25 mouse cellular contexts compared by ENCODE assay signal in genomic region chr7:63676631-63677030, GRCm38 (mm10).
A peak's percentile ranks its signal among the peaks of the same experiment; 100 is the strongest.
DNase-seq lines count a peak whose midpoint lies in the region; ATAC-seq and TF ChIP-seq lines count a peak whose summit lies in the region.
"Had no signal": no experiment of that assay in that cellular context is flagged by ENCODE, and none has a peak within 500 bp of the region (broad histone marks: within the 10 kb centered on the region; RNA-seq: fewer than 3 reads in every experiment).

No protein-coding gene starts in this region.

- H3K9ac ChIP-seq in heart, embryonic 12.5 days = peak overlapping the region; percentile 30; the same call in 1 of the 2 replicates
- H3K9ac ChIP-seq in heart, adult 2 months (ENCODE audit: low read depth, low read length) = no peak overlapping the region
- H3K9ac ChIP-seq in hindbrain, embryonic 14.5 days = no peak overlapping the region
- H3K9ac ChIP-seq in hindbrain, embryonic 11.5 days (ENCODE audit: low read depth, low read length) = no peak overlapping the region
- H3K9ac ChIP-seq: embryonic facial prominence, embryonic 12.5 days; forebrain, embryonic 13.5 days; forebrain, embryonic 15.5 days had no signal

- intact Hi-C loops in heart, postnatal 10 days (cut with DNase I) = no loop called here
- intact Hi-C loops in heart, adult 2 months (cut with DNase I) = no loop called here

- no peak for TF ChIP-seq CTCF in heart, adult 2 months (IDR thresholded peaks at IDR 0.05)

- DNase-seq in frontal cortex, postnatal 10 days (ENCODE audit: low spot score in 2 of 2) = no peak
- no peak for DNase-seq in heart, embryonic 10.5 days (ENCODE audit: low spot score)
- no peak for DNase-seq in heart, postnatal 10 days
- DNase-seq in heart, adult 2 months = no peak
- DNase-seq in hindbrain, embryonic 14.5 days (ENCODE audit: low spot score) = peak; percentile 5
- DNase-seq in hindbrain, embryonic 11.5 days (ENCODE audit: low spot score) = no peak
- DNase-seq: adrenal gland, adult 8-10 months; adrenal gland, postnatal 14 days; adrenal gland, postnatal 36 days; B cell, adult 2 months; cerebellum, adult 11 months; cerebellum, adult 18-20 months; cerebellum, adult 8-10 months; cerebellum, adult 9-11 months; cerebellum, postnatal 25 days had no signal

- TF ChIP-seq POLR2A in heart, adult 2 months (IDR thresholded peaks at IDR 0.05; ENCODE audit: insufficient read depth, low read depth, low read length) = no peak

- no peaks in the 10 kb centered on the region for H3K27me3 ChIP-seq in heart, embryonic 10.5 days (ENCODE audit: insufficient read depth, poor library complexity, severe bottlenecking)
- no peaks in the 10 kb centered on the region; the same call in 1 of the 2 replicates for H3K27me3 ChIP-seq in heart, embryonic 12.5 days (replicated peaks)
- H3K27me3 ChIP-seq in heart, adult 2 months (ENCODE audit: control insufficient read depth, insufficient read depth, low read length) = no peaks in the 10 kb centered on the region
- no peaks in the 10 kb centered on the region for H3K27me3 ChIP-seq in hindbrain, embryonic 14.5 days (ENCODE audit: control insufficient read depth, insufficient read depth, low read length)
- H3K27me3 ChIP-seq in hindbrain, embryonic 11.5 days (ENCODE audit: control insufficient read depth, insufficient read depth, low read length) = no peaks in the 10 kb centered on the region
- H3K27me3 ChIP-seq: embryonic facial prominence, embryonic 12.5 days; forebrain, embryonic 13.5 days; forebrain, embryonic 15.5 days; Patski had no signal

- ATAC-seq in frontal cortex, adult (ENCODE audit: low TSS enrichment) = peak; percentile 34
- ATAC-seq in heart, embryonic 12.5 days (ENCODE audit: insufficient number of reproducible peaks, low FRiP score) = no peak
- ATAC-seq in hindbrain, embryonic 14.5 days (ENCODE audit: low FRiP score) = no peak
- ATAC-seq in hindbrain, embryonic 11.5 days (ENCODE audit: low FRiP score) = no peak
- ATAC-seq: activated CD4-positive, CD25-positive, alpha-beta regulatory T cell, adult 4 months; CD4-positive, CD25-positive, alpha-beta regulatory T cell, adult 4 months; forebrain, embryonic 13.5 days; forebrain, embryonic 15.5 days; Patski had no signal

- H3K36me3 ChIP-seq in heart, embryonic 10.5 days = no peaks in the 10 kb centered on the region
- no peaks in the 10 kb centered on the region for H3K36me3 ChIP-seq in heart, embryonic 12.5 days
- no peaks in the 10 kb centered on the region for H3K36me3 ChIP-seq in heart, adult 2 months (ENCODE audit: control insufficient read depth, insufficient read depth, low read length)
- no peaks in the 10 kb centered on the region for H3K36me3 ChIP-seq in hindbrain, embryonic 14.5 days (replicated peaks; ENCODE audit: control insufficient read depth, insufficient read depth)
- no peaks in the 10 kb centered on the region for H3K36me3 ChIP-seq in hindbrain, embryonic 11.5 days (ENCODE audit: control insufficient read depth, insufficient read depth, low read length)
- H3K36me3 ChIP-seq: embryonic facial prominence, embryonic 10.5 days; embryonic facial prominence, embryonic 12.5 days; forebrain, embryonic 15.5 days; G1E had no signal

- no peak overlapping the region for H3K4me3 ChIP-seq in heart, embryonic 10.5 days
- no peak overlapping the region for H3K4me3 ChIP-seq in heart, embryonic 12.5 days
- H3K4me3 ChIP-seq in heart, adult 2 months = no peak overlapping the region
- no peak overlapping the region for H3K4me3 ChIP-seq in hindbrain, embryonic 14.5 days (replicated peaks; ENCODE audit: low read length)
- no peak overlapping the region for H3K4me3 ChIP-seq in hindbrain, embryonic 11.5 days (ENCODE audit: low read depth, low read length)
- H3K4me3 ChIP-seq: embryonic facial prominence, embryonic 10.5 days; embryonic facial prominence, embryonic 12.5 days; forebrain, embryonic 13.5 days; forebrain, embryonic 15.5 days had no signal

- peak overlapping the region; percentile 9; the same call in 1 of the 2 replicates for H3K27ac ChIP-seq in heart, embryonic 10.5 days
- peak overlapping the region; percentile 63; the same call in 1 of the 2 replicates for H3K27ac ChIP-seq in heart, embryonic 12.5 days (ENCODE audit: poor library complexity, severe bottlenecking)
- no peak overlapping the region for H3K27ac ChIP-seq in heart, adult 2 months
- H3K27ac ChIP-seq in hindbrain, embryonic 14.5 days = no peak overlapping the region
- no peak overlapping the region for H3K27ac ChIP-seq in hindbrain, embryonic 11.5 days (ENCODE audit: low read depth, low read length)
- H3K27ac ChIP-seq: embryonic facial prominence, embryonic 10.5 days; embryonic facial prominence, embryonic 12.5 days; forebrain, embryonic 13.5 days; forebrain, embryonic 15.5 days had no signal

- WGBS in heart, embryonic 10.5 days = 63% methylated on average over 5 of the region's 5 CpGs
- 53% methylated on average over 5 of the region's 5 CpGs for WGBS in heart, embryonic 12.5 days
- 68% methylated on average over 5 of the region's 5 CpGs for WGBS in heart, adult 2 months
- WGBS in hindbrain, embryonic 14.5 days = 88% methylated on average over 5 of the region's 5 CpGs
- WGBS in hindbrain, embryonic 11.5 days = 86% methylated on average over 5 of the region's 5 CpGs

- H3K9me3 ChIP-seq in heart, embryonic 10.5 days = no peaks in the 10 kb centered on the region
- H3K9me3 ChIP-seq in heart, embryonic 12.5 days (replicated peaks) = no peaks in the 10 kb centered on the region
- no peaks in the 10 kb centered on the region for H3K9me3 ChIP-seq in hindbrain, embryonic 14.5 days (ENCODE audit: control insufficient read depth, low read length)
- no peaks in the 10 kb centered on the region for H3K9me3 ChIP-seq in hindbrain, embryonic 11.5 days (ENCODE audit: control insufficient read depth, low read length)
- H3K9me3 ChIP-seq: embryonic facial prominence, embryonic 10.5 days; embryonic facial prominence, embryonic 12.5 days; forebrain, embryonic 13.5 days; forebrain, embryonic 15.5 days; G1E had no signal

- no peaks in the 10 kb centered on the region for H3K79me2 ChIP-seq in heart, adult 2 months (replicated peaks; ENCODE audit: control insufficient read depth, insufficient read depth, low read length)

- no peak overlapping the region for H3K4me2 ChIP-seq in heart, embryonic 12.5 days
- H3K4me2 ChIP-seq in hindbrain, embryonic 14.5 days (replicated peaks) = no peak overlapping the region
- H3K4me2 ChIP-seq in hindbrain, embryonic 11.5 days (replicated peaks; ENCODE audit: low read depth, low read length) = no peak overlapping the region
- H3K4me2 ChIP-seq: embryonic facial prominence, embryonic 12.5 days; forebrain, embryonic 13.5 days; forebrain, embryonic 15.5 days had no signal

- H3K4me1 ChIP-seq in heart, embryonic 10.5 days = peaks cover 25% of the 10 kb centered on the region
- peaks cover 22% of the 10 kb centered on the region for H3K4me1 ChIP-seq in heart, embryonic 12.5 days (replicated peaks)
- H3K4me1 ChIP-seq in heart, adult 2 months (ENCODE audit: control insufficient read depth, insufficient read depth, low read length) = no peaks in the 10 kb centered on the region
- no peaks in the 10 kb centered on the region for H3K4me1 ChIP-seq in hindbrain, embryonic 14.5 days (replicated peaks; ENCODE audit: control insufficient read depth, insufficient read depth, low read length)
- H3K4me1 ChIP-seq in hindbrain, embryonic 11.5 days (replicated peaks; ENCODE audit: control insufficient read depth, insufficient read depth, low read length) = no peaks in the 10 kb centered on the region
- H3K4me1 ChIP-seq: embryonic facial prominence, embryonic 10.5 days; embryonic facial prominence, embryonic 12.5 days had no signal

- no peak for TF ChIP-seq EP300 in heart, adult 2 months (IDR thresholded peaks at IDR 0.05; ENCODE audit: insufficient read depth, low read depth, low read length)

Comparison
In these comparisons a context has a peak if more than half of its experiments do, and no peak if none do; other contexts are left out.
1. H3K27ac ChIP-seq: peak in heart, embryonic 10.5 days (single experiment) and heart, embryonic 12.5 days (single experiment); none in heart, adult 2 months (single experiment), hindbrain, embryonic 14.5 days (single experiment) and hindbrain, embryonic 11.5 days (single experiment).